Mouse (Mus musculus) neural tube, embryonic 14.5 days (tissue): ENCODE results near the gene Pym1. TPM values are rescaled to one million over a fixed set of nuclear protein-coding genes. Genes with fewer than 3 reads are reported as not detected.
A peak's percentile ranks its signal among the peaks of the same experiment; 100 is the strongest.
"Not testable (repeated sequence)": the region's sequence is repeated elsewhere in the genome, so short reads cannot be mapped to it uniquely, and the experiment has no call there.

Source experiments
- ATAC-seq: fragments of 200-750 bp; cut with Nextera tagmentation; 2 replicates; pipeline ENCODE4 v1.8.0; 2017; ENCODE audit warnings: low read depth, mild to moderate bottlenecking, moderate TSS enrichment, moderate library complexity
- H3K27ac ChIP-seq: fragments of 300-500 bp; sonication (generic); 2 replicates; pipeline ENCODE4 v1.5.1; 2014; ENCODE audit warnings: low read depth, mild to moderate bottlenecking, control low read depth, low read length, moderate library complexity, mixed read lengths
- H3K27me3 ChIP-seq: fragments of 300-500 bp; sonication (generic); 2 replicates; pipeline ENCODE4 v1.6.1; 2014; ENCODE audit warnings: low read length; ENCODE audit not compliant: control insufficient read depth, insufficient read depth
- H3K36me3 ChIP-seq: fragments of 300-500 bp; sonication (generic); 2 replicates; pipeline ENCODE4 v1.6.1; 2014; ENCODE audit warnings: low read length, mixed read lengths; ENCODE audit not compliant: control insufficient read depth, insufficient read depth
- H3K4me1 ChIP-seq: fragments of 300-500 bp; sonication (generic); 2 replicates; pipeline ENCODE4 v1.6.1; 2014; ENCODE audit warnings: low read length; ENCODE audit not compliant: control insufficient read depth, insufficient read depth
- H3K4me2 ChIP-seq: fragments of 300-500 bp; sonication (generic); 2 replicates; pipeline ENCODE4 v1.6.1; 2014; ENCODE audit warnings: mild to moderate bottlenecking, low read depth, low read length, control low read depth
- H3K4me3 ChIP-seq: fragments of 300-500 bp; sonication (generic); 2 replicates; pipeline ENCODE4 v1.5.1; 2014; ENCODE audit warnings: low read depth, low read length, control low read depth, mixed read lengths
- H3K9ac ChIP-seq: fragments of 300-500 bp; sonication (generic); replicated peaks from 2 replicates; pipeline ENCODE4 v1.6.1; 2014; ENCODE audit warnings: low read depth, mild to moderate bottlenecking, control low read depth, low read length, mixed read lengths
- H3K9me3 ChIP-seq: fragments of 300-500 bp; sonication (generic); 2 replicates; pipeline ENCODE4 v1.6.1; 2016; ENCODE audit warnings: low read length; ENCODE audit not compliant: control insufficient read depth
- WGBS: fragments of 180-500 bp; shearing (Covaris S2); extraction: QIAGEN DNeasy Blood & Tissue Kit; methylation state at CpG from one replicate; pipeline ENCODE4 v1.1.7; 2014; 5-methylcytosine and 5-hydroxymethylcytosine counted together
- polyA plus RNA-seq: library from polyadenylated mRNA; unstranded; fragments of >200 nt; fragmentation: Nextera tagmentation; extraction: Ambion mirVana; gene quantifications from 2 replicates; pipeline ENCODE4 v1.2.1, GENCODE M21; 2014

Gene Pym1
- polyA plus RNA-seq, 1 experiment from 2014 or later = 41.9 TPM

DNA sequence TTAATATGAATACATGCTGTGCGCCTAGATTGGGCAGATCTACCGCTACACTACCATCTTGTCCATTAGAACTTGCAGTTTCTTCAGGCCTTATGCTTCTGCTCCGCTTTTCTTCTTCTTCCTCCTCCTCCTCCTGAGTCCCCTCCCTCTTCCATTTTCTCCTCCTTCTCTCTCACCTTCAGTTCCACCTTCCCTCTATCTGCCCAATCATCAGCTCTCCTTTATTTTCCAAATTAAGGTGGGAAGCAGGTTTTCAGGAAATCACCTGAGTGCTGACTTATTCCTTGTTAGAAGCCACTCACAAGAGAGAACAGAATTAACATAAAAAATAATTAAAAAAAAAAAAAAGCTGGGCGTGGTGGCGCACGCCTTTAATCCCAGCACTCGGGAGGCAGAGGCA is 36.4 kb upstream of the Pym1 start:
- ATAC-seq = not testable (repeated sequence)
- 93% methylated on average over 7 of the region's 7 CpGs for WGBS

GRCm38 (mm10) chr10:128715559-128716537 is 31.8 kb upstream of the Pym1 start:
- Histone ChIP-seq H3K9me3 (no peaks in the 10 kb centered on the region), H3K4me3 (no peak overlapping the region), H3K4me1 (no peaks in the 10 kb centered on the region), H3K27ac (no peak overlapping the region), H3K4me2 (no peak overlapping the region), H3K27me3 (no peaks in the 10 kb centered on the region), H3K36me3 (no peaks in the 10 kb centered on the region), H3K9ac (no peak overlapping the region)
- ATAC-seq = no peak
- WGBS = 88% methylated on average over 19 of the region's 19 CpGs

More for the DNA sequence above, 36.4 kb upstream of the Pym1 start:
- H3K4me2 ChIP-seq, H3K36me3 ChIP-seq, H3K9ac ChIP-seq, H3K27ac ChIP-seq, H3K4me3 ChIP-seq, H3K9me3 ChIP-seq, H3K4me1 ChIP-seq, H3K27me3 ChIP-seq: not testable (repeated sequence)

DNA sequence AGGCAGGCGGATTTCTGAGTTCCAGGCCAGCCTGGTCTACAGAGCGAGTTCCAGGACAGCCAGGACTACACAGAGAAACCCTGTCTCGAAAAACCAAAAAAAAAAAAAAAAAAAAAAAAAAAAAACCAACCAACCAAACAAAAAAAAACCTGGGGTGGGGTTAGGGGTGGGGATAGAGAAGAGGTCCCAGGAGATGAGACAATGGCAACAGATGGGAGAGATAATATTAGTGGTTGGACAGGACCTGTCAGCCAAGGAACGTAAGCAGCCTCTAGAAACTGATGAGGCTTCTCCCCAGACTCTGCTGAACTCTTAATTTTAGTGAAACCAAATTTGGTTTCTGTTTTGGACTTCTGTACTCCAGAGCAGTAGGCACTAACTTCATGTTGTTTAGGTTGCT is 22.2 kb upstream of the Pym1 start:
- not testable (repeated sequence) for H3K4me2 ChIP-seq, H3K27ac ChIP-seq, H3K9me3 ChIP-seq, H3K27me3 ChIP-seq, H3K36me3 ChIP-seq, H3K9ac ChIP-seq, ATAC-seq, H3K4me1 ChIP-seq, H3K4me3 ChIP-seq
- WGBS = 94% methylated on average over 3 of the region's 4 CpGs

GRCm38 (mm10) chr10:128728059-128728458 is 19.6 kb upstream of the Pym1 start:
- no peak overlapping the region for H3K4me3 ChIP-seq
- no peaks in the 10 kb centered on the region for H3K9me3 ChIP-seq
- H3K4me1 ChIP-seq = no peaks in the 10 kb centered on the region
- no peaks in the 10 kb centered on the region for H3K27me3 ChIP-seq
- WGBS = 84% methylated on average over 5 of the region's 5 CpGs
- H3K9ac ChIP-seq = no peak overlapping the region
- no peak overlapping the region for H3K4me2 ChIP-seq
- no peak for ATAC-seq
- H3K27ac ChIP-seq = no peak overlapping the region
- no peaks in the 10 kb centered on the region for H3K36me3 ChIP-seq

DNA sequence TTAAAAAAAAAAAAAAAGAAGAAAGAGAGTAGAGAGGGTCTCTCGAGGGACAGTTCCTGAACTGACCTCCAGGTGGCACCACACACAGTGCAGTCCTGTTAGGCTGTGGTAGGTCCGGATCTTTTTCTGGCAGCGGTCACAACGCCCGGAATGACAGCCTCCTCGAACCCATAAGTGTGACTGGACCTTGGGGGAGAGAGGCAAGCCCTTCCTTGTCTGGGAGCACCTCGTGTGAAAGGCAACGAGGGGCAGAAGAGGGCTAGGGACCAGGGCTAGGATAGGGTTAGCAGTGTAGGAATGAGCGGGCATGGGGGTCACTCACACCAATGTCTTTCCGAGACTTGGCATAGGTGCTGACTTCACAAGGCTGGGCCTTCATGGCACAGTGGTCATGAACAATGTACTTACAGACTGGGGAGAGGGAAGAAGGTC is 16.7 kb upstream of the Pym1 start:
- H3K9ac ChIP-seq = no peak overlapping the region
- H3K36me3 ChIP-seq = no peaks in the 10 kb centered on the region
- H3K4me3 ChIP-seq = no peak overlapping the region
- H3K4me1 ChIP-seq = no peaks in the 10 kb centered on the region
- 18% methylated on average over 10 of the region's 10 CpGs for WGBS
- no peak overlapping the region for H3K27ac ChIP-seq
- H3K4me2 ChIP-seq = no peak overlapping the region; the same call in 1 of the 2 replicates
- H3K9me3 ChIP-seq = no peaks in the 10 kb centered on the region
- H3K27me3 ChIP-seq = no peaks in the 10 kb centered on the region
- ATAC-seq = peak; percentile 28; the same call in 1 of the 2 replicates

DNA sequence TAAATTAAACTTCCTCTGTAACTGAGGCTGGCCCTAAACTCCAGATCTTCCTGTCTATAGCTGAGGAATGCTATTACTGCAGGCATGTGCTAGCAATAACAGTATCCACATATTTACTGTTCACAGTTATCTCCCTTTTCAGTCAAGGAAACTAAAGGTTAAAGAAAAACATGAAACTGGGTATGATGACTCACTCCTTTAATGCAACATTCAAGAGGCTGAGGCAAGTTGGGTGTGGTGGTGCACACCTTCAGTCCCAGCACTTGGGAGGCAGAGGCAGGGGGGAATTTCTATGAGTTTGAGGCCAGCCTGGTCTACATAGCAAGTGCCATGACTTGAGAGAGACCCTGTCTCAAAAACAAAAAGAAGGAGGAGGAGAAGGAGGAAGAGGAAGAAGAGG is 15.7 kb upstream of the Pym1 start:
- H3K27ac ChIP-seq = no peak overlapping the region
- no peak for ATAC-seq
- H3K4me1 ChIP-seq = no peaks in the 10 kb centered on the region
- H3K4me2 ChIP-seq = no peak overlapping the region
- H3K9ac ChIP-seq = no peak overlapping the region
- H3K27me3 ChIP-seq = no peaks in the 10 kb centered on the region
- H3K36me3 ChIP-seq = no peaks in the 10 kb centered on the region
- H3K4me3 ChIP-seq = no peak overlapping the region
- H3K9me3 ChIP-seq = no peaks in the 10 kb centered on the region

- no peak overlapping the region for H3K4me3 ChIP-seq
- ATAC-seq = peak; percentile 34; the same call in 1 of the 2 replicates
- no peak overlapping the region for H3K9ac ChIP-seq
- no peaks in the 10 kb centered on the region for H3K9me3 ChIP-seq
- H3K4me1 ChIP-seq = no peaks in the 10 kb centered on the region
- peaks cover 6% of the 10 kb centered on the region; the same call in 1 of the 2 replicates for H3K27me3 ChIP-seq
- H3K27ac ChIP-seq = no peak overlapping the region
- no peaks in the 10 kb centered on the region for H3K36me3 ChIP-seq
- peak overlapping the region; percentile 31; the same call in 1 of the 2 replicates for H3K4me2 ChIP-seq
- 4% methylated on average over 15 of the region's 15 CpGs for WGBS
Measured at GRCm38 (mm10) chr10:128737435-128737834, 10.3 kb upstream of the Pym1 start.

- Histone ChIP-seq H3K27me3 (peaks cover 12% of the 10 kb centered on the region), H3K27ac (no peak overlapping the region), H3K4me3 (no peak overlapping the region), H3K9me3 (no peaks in the 10 kb centered on the region), H3K9ac (no peak overlapping the region), H3K36me3 (no peaks in the 10 kb centered on the region), H3K4me1 (peaks cover 4% of the 10 kb centered on the region; the same call in 1 of the 2 replicates), H3K4me2 (no peak overlapping the region)
- ATAC-seq = no peak
- 80% methylated on average over 2 of the region's 2 CpGs for WGBS
Measured at GRCm38 (mm10) chr10:128740296-128740695, 7.4 kb upstream of the Pym1 start.

GRCm38 (mm10) chr10:128742616-128743015 is 5.1 kb upstream of the Pym1 start:
- no peak overlapping the region for H3K9ac ChIP-seq
- no peak overlapping the region for H3K27ac ChIP-seq
- ATAC-seq = no peak
- H3K27me3 ChIP-seq = peaks cover 12% of the 10 kb centered on the region
- 48% methylated on average over 4 of the region's 4 CpGs for WGBS
- no peaks in the 10 kb centered on the region for H3K9me3 ChIP-seq
- H3K4me2 ChIP-seq = no peak overlapping the region; the same call in 1 of the 2 replicates
- peaks cover 7% of the 10 kb centered on the region; the same call in 1 of the 2 replicates for H3K4me1 ChIP-seq
- no peaks in the 10 kb centered on the region for H3K36me3 ChIP-seq
- H3K4me3 ChIP-seq = no peak overlapping the region
